Mouse (Mus musculus): Measurements from ENCODE around the gene Gm13275.
"Not testable (repeated sequence)": the region's sequence is repeated elsewhere in the genome, so short reads cannot be mapped to it uniquely, and the experiment has no call there.

Gene Gm13275

DNA sequence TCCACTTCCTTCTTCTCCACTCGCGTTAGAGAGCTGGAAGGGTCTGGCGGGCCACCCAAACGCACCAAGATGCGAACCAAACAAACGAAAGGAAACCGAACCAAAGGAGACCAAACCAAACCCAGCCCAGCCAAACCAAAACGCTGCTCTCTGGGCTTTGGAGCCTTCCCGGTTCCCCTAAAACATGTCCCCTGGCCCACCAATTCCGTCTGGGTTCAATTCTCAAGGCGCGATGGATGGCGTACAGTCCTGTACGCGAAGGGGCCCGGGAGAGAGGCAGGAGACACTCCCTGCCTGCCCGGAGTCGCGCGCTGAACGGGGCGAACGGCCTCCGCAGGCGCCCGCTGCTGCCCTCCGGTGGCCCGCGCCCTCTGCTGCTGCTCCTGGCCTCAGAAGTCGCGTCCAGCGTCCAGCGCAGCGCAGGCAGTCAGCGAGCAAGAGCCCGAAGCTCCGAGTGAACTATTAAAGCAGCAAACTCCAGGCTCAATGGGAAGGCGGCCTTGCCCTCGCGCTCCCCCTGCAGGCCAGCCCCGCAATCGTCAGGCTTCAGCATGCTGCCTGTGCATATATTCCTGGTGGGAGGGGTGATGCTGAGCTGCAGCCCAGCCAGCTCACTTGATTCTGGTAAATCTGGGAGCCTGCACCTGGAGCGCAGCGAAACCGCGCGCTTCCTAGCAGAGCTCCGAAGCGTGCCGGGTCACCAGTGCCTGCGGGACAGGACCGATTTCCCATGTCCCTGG is at the start of gene Gm13275:
Gene Gm13275, plus strand, starts transcription at position 552 of the 740 bp plus-strand sequence.
- peak; percentile 61 to 85 for DNase-seq (ENCODE audit: low read depth in 1 of 2, low spot score in 2 of 2)

GRCm38 (mm10) chr4:88749926-88750325 is 44.4 kb upstream of the Gm13275 start:
- no peak for DNase-seq (ENCODE audit: low read depth in 1 of 2, low spot score in 2 of 2)

DNA sequence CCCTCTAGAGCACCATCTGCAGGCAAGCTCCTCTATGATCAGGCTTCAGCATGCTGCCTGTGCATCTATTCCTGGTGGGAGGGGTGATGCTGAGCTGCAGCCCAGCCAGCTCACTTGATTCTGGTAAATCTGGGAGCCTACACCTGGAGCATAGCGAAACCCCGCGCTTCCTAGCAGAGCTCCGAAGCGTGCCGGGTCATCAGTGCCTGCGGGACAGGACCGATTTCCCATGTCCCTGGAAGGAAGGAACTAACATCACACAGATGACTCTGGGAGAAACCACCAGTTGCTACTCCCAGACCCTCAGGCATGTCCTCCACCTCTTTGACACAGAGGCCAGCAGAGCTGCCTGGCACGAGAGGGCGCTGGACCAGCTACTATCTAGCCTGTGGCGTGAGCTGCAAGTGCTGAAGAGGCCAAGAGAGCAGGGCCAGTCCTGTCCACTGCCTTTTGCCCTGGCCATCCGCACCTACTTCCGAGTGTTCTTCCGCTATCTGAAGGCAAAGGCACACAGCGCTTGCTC is 39.4 kb upstream of the Gm13275 start, which contains the start of gene Gm13271:
Gene Gm13271, plus strand, starts transcription at position 51 of the 523 bp plus-strand sequence.
- peak in 1 of 2 experiments; percentile 76 for DNase-seq (ENCODE audit: low read depth in 1 of 2, low spot score in 2 of 2)

DNA sequence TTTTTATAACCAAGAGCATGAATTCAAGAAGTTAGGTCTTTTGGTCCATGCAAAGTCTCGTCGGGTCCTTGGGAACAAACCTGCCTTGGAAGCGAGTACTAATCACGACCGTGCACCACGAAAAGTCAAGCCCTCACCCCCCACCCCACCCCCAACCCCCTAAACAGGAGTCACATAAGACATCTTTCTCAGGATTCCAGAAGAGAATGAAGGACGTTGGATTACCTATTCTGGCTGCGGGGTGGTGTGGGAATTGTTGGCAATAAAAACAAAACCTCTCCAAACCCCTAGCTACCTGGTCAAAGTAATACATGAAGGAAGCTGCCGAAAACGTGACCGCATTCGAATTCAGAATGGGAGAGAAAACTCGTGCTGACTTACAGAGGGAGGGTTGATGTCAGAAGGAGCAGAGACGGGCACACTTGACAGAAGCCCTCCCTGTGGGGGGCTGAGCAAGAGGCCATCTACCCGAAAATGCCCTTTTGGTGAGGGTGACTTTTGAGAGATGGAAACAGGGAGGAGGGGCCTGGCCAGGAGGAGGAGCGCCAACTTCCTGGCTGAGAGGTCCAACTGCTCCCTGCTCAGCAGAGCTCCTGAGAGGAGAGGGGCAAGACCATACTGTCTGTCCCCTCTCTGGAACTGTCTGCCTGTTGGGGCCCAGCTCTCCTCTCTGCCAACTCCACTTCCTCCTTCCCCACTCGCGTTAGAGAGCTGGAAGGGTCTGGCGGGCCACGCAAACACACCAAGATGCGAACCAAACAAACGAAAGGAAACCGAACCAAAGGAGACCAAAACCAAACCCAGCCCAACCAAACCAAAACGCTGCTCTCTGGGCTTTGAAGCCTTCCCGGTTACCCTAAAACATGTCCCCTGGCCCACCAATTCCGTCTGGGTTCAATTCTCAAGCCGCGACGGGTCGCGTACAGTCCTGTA is 37.4 kb upstream of the Gm13275 start:
- not testable (repeated sequence) for DNase-seq (ENCODE audit: low read depth in 1 of 2, low spot score in 2 of 2)

GRCm38 (mm10) chr4:88757628-88758031 is 36.7 kb upstream of the Gm13275 start:
- DNase-seq (ENCODE audit: low read depth in 1 of 2, low spot score in 2 of 2), result peak; percentile 85 to 95

DNA sequence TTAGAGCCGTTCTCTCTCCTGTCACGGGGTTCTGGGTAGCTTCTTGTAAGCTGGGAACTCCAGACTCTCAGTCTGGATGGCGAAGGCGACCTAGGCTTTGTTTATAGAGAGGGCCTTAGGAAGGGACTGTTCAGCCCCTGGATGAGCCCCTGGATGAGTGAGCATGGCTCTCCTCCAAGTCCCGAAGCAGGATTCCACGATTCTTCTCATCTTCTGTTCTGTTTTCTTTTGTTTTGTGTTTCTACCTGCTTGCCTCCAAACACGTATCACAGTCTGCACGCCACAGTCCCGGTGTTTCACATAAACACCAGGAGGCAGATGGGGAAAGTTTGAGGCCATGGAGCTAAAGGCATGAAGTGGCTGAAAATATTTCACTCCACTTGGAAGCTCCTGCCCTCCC is 35.5 kb upstream of the Gm13275 start:
- not testable (repeated sequence) for DNase-seq (ENCODE audit: low read depth in 1 of 2, low spot score in 2 of 2)

GRCm38 (mm10) chr4:88759610-88760268 is 34.5 kb upstream of the Gm13275 start, which contains the start of gene Gm13283:
Gm13283 (plus strand) TSS chr4:88760119.
- not testable (repeated sequence) for DNase-seq (ENCODE audit: low read depth in 1 of 2, low spot score in 2 of 2)

DNA sequence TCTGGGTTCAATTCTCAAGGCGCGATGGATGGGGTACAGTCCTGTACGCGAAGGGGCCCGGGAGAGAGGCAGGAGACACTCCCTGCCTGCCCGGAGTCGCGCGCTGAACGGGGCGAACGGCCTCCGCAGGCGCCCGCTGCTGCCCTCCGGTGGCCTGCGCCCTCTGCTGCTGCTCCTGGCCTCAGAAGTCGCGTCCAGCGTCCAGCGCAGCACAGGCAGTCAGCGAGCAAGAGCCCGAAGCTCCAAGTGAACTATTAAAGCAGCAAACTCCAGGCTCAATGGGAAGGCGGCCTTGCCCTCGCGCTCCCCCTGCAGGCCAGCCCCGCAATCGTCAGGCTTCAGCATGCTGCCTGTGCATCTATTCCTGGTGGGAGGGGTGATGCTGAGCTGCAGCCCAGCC is 33.9 kb upstream of the Gm13275 start:
- DNase-seq (ENCODE audit: low read depth in 1 of 2, low spot score in 2 of 2), result peak; percentile 63 to 64

DNA sequence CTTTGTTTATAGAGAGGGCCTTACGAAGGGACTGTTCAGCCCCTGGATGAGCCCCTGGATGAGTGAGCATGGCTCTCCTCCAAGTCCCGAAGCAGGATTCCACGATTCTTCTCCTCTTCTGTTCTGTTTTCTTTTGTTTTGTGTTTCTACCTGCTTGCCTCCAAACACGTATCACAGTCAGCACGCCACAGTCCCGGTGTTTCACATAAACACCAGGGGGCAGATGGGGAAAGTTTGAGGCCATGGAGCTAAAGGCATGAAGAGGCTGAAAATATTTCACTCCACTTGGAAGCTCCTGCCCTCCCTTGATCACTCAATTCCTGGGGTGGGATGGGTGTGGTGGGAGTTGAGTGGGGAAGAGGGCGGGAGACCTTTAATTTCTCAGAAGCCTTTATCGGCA is 32.5 kb upstream of the Gm13275 start:
- DNase-seq (ENCODE audit: low read depth in 1 of 2, low spot score in 2 of 2), result peak; percentile 67 to 70

DNA sequence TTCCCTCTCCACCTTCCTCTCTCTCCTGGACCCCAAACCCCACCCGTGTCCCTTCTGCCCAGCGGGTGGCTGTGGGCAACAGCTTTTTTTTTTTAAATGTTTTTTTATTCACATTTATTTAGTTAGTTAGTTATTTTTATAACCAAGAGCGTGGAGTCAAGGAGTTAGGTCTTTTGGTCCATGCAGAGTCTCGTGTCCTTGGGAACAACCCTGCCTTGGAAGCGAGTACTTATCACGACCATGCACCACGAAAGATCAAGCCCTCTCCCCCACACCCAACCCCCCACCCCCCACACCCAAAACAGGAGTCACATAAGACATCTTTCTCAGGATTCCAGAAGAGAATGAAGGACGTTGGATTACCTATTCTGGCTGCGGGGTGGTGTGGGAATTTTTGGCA is 31.9 kb upstream of the Gm13275 start:
- not testable (repeated sequence) for DNase-seq (ENCODE audit: low read depth in 1 of 2, low spot score in 2 of 2)

GRCm38 (mm10) chr4:88763384-88764018 is 30.8 kb upstream of the Gm13275 start:
- DNase-seq (ENCODE audit: low read depth in 1 of 2, low spot score in 2 of 2), result peak in 1 of 2 experiments; percentile 45

GRCm38 (mm10) chr4:88773534-88773933 is 20.8 kb upstream of the Gm13275 start, which contains the start of gene Gm13290:
Gm13290 (plus strand) TSS chr4:88773834.
- DNase-seq (ENCODE audit: low read depth in 1 of 2, low spot score in 2 of 2), result not testable (repeated sequence)

DNA sequence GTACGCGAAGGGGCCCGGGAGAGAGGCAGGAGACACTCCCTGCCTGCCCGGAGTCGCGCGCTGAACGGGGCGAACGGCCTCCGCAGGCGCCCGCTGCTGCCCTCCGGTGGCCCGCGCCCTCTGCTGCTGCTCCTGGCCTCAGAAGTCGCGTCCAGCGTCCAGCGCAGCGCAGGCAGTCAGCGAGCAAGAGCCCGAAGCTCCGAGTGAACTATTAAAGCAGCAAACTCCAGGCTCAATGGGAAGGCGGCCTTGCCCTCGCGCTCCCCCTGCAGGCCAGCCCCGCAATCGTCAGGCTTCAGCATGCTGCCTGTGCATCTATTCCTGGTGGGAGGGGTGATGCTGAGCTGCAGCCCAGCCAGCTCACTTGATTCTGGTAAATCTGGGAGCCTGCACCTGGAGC is 17.7 kb upstream of the Gm13275 start, which contains the start of gene Gm13289:
Gene Gm13289, plus strand, starts transcription at position 301 of the 400 bp plus-strand sequence.
- DNase-seq (ENCODE audit: low read depth in 1 of 2, low spot score in 2 of 2), result not testable (repeated sequence)

DNA sequence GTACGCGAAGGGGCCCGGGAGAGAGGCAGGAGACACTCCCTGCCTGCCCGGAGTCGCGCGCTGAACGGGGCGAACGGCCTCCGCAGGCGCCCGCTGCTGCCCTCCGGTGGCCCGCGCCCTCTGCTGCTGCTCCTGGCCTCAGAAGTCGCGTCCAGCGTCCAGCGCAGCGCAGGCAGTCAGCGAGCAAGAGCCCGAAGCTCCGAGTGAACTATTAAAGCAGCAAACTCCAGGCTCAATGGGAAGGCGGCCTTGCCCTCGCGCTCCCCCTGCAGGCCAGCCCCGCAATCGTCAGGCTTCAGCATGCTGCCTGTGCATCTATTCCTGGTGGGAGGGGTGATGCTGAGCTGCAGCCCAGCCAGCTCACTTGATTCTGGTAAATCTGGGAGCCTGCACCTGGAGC is 14.7 kb upstream of the Gm13275 start, which contains the start of gene Gm13272:
Gene Gm13272, plus strand, starts transcription at position 301 of the 400 bp plus-strand sequence.
- DNase-seq (ENCODE audit: low read depth in 1 of 2, low spot score in 2 of 2), result not testable (repeated sequence)

- DNase-seq (ENCODE audit: low read depth in 1 of 2, low spot score in 2 of 2), result not testable (repeated sequence)
Measured at GRCm38 (mm10) chr4:88780320-88780719, 14.0 kb upstream of the Gm13275 start.

- not testable (repeated sequence) for DNase-seq (ENCODE audit: low read depth in 1 of 2, low spot score in 2 of 2)
Measured at GRCm38 (mm10) chr4:88781831-88782230, 12.5 kb upstream of the Gm13275 start, which contains the start of gene Ifnz. Ifnz (plus strand) TSS chr4:88782131.

GRCm38 (mm10) chr4:88782335-88782734 is 12.0 kb upstream of the Gm13275 start:
- DNase-seq (ENCODE audit: low read depth in 1 of 2, low spot score in 2 of 2), result peak in 1 of 2 experiments; percentile 4

DNA sequence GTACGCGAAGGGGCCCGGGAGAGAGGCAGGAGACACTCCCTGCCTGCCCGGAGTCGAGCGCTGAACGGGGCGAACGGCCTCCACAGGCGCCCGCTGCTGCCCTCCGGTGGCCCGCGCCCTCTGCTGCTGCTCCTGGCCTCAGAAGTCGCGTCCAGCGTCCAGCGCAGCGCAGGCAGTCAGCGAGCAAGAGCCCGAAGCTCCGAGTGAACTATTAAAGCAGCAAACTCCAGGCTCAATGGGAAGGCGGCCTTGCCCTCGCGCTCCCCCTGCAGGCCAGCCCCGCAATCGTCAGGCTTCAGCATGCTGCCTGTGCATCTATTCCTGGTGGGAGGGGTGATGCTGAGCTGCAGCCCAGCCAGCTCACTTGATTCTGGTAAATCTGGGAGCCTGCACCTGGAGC is 8.9 kb upstream of the Gm13275 start, which contains the start of gene Gm13276:
Gene Gm13276, plus strand, starts transcription at position 301 of the 400 bp plus-strand sequence.
- DNase-seq (ENCODE audit: low read depth in 1 of 2, low spot score in 2 of 2), result not testable (repeated sequence)

DNA sequence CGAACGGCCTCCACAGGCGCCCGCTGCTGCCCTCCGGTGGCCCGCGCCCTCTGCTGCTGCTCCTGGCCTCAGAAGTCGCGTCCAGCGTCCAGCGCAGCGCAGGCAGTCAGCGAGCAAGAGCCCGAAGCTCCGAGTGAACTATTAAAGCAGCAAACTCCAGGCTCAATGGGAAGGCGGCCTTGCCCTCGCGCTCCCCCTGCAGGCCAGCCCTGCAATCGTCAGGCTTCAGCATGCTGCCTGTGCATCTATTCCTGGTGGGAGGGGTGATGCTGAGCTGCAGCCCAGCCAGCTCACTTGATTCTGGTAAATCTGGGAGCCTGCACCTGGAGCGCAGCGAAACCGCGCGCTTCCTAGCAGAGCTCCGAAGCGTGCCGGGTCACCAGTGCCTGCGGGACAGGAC is 5.9 kb upstream of the Gm13275 start, which contains the start of gene Gm13277:
Gene Gm13277, plus strand, starts transcription at position 231 of the 400 bp plus-strand sequence.
- peak in 1 of 2 experiments; percentile 58 for DNase-seq (ENCODE audit: low read depth in 1 of 2, low spot score in 2 of 2)

DNA sequence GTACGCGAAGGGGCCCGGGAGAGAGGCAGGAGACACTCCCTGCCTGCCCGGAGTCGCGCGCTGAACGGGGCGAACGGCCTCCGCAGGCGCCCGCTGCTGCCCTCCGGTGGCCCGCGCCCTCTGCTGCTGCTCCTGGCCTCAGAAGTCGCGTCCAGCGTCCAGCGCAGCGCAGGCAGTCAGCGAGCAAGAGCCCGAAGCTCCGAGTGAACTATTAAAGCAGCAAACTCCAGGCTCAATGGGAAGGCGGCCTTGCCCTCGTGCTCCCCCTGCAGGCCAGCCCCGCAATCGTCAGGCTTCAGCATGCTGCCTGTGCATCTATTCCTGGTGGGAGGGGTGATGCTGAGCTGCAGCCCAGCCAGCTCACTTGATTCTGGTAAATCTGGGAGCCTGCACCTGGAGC is 3.0 kb upstream of the Gm13275 start, which contains the start of gene Gm13278:
Gene Gm13278, plus strand, starts transcription at position 301 of the 400 bp plus-strand sequence.
- not testable (repeated sequence) for DNase-seq (ENCODE audit: low read depth in 1 of 2, low spot score in 2 of 2)

All from monocyte, adult 2 months (primary cell).